Mouse (Mus musculus) liver, adult 10 weeks (tissue): Measurements from ENCODE around the gene Ypel5. TPM values are rescaled to one million over a fixed set of nuclear protein-coding genes. Genes with fewer than 3 reads are reported as not detected.

ENCODE experiments used
- polyA plus RNA-seq: library from polyadenylated mRNA; stranded (reverse); fragments of 350-450 nt; fragmentation: Illumina TruSeq; extraction: RNeasy Lipid Tissue Mini Kit (QIAGEN cat#74804); gene quantifications from one replicate; pipeline ENCODE4 v1.2.3, GENCODE M21; 2014; ENCODE audit warnings: low read depth, low replicate concordance

The Ypel5 gene
- polyA plus RNA-seq, result 73.8 TPM

DNA sequence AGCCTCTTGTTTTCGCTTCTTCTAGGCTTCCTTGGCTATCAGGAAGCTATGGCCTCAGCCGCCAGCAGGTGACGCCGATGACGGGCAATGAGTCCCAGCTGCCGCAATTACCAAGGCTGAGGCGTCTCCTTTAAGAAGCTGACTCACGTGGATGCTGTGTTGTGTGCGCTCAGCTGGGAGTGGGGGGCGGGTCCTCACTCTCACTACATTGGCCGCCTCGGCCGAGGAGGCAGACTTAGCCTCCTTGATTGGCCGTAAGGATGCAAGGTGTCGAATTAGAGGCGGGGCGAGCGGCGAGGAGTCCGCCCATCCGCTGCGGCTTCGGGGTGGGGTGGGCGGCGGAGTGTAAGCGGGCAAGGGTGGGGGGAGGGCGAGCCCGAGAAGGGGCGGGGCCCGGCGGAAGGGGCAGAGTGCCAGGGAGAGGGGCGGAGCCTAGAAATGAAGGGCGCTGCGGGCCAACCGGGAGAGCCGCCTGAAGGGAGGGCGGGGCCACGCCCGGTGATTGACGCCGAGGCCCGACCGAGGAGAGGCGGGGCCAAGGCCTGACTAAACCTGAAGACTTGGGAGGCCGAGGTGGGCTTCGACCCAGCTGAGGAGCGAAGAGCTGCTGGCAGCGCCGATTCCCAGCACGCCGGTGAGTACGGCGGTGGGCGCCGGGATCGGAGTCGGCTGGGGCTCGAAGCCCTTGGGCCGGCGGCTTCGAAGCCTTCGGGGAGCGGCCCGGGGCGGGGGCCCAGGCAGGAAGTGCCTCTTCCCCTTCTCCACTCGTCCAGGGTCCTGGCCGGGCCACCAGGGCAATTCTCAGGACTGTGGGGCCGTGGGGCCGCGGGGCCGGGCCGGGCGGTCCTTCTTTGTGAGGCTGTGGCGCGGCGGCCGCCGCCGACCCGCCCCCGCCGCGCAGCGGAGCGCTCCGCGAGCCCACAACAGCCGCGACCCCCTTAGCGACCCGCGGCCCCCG lies at the start of gene Ypel5:
Ypel5 (plus strand) TSS at position 296 of the 958 bp plus-strand sequence.

Other genes with a start within 250 kb of the Ypel5 start
- not detected for gene Alk, start 231.8 kb upstream of the Ypel5 start, polyA plus RNA-seq
- 3.6 TPM for gene Lbh, start 81.9 kb downstream of the Ypel5 start, polyA plus RNA-seq